Mouse (Mus musculus) embryo, embryonic 11.5 days (tissue): ENCODE measurements around the gene Hist2h2ab.
"Not testable (repeated sequence)": the region's sequence is repeated elsewhere in the genome, so short reads cannot be mapped to it uniquely, and the experiment has no call there.

ENCODE experiments used
- DNase-seq: peaks from one replicate; pipeline ENCODE4 v3.0.0-alpha.2; 2012; ENCODE audit warnings: low read depth, low spot score

The Hist2h2ab gene

DNA sequence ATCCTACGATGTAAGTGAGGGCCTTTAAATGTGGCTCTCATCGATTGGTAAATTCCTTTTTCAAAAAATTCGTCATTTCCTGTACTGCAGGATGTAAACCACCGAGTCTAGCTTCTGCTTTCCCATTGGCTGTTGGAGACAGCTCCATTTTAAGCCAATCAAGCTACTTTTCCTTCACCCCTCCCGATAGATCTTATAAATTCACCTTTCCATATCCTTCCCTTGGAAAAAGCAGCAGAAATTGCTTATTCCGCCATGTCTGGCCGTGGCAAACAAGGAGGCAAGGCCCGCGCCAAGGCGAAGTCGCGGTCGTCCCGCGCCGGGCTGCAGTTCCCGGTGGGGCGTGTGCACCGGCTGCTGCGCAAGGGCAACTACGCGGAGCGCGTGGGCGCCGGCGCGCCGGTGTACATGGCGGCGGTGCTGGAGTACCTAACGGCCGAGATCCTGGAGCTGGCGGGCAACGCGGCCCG lies at the start of gene Hist2h2ab, which contains the start of gene Bola1:
Gene Hist2h2ab, plus strand, starts transcription at position 205 of the 470 bp plus-strand sequence.
Gene Bola1, minus strand, starts transcription at position 49 of the 470 bp plus-strand sequence.
- DNase-seq: no peak

- no peak for DNase-seq
Observed at GRCm38 (mm10) chr3:96170276-96170675, 49.4 kb upstream of the Hist2h2ab start.

DNA sequence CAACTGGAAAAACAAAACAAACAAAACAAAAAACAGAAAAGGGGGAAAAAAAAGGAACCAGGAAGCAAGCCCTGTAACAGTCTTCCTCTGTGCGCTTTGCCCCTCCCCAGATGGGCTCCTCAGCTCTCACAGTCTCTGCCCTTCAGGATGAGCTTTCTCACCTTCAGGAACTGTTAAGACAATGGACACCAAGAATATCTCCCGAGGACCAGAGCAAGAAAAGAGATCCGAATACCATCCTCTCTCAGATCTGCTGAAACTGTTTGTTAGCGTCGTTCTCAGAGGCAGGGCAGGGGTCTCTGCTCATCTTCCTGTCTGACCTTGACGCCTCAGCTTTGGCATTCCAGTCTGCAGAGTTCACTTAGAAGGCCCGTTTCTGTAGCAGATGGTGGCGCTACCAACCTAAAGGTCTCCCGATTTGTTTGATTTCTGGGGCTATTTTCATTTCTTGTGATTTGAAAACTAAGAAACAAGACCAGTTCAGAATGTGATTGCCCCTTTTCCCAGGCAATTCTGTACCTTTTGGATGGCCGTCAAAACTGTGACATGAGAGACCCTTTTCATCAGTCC lies 48.6 kb upstream of the Hist2h2ab start:
- no peak for DNase-seq

DNA sequence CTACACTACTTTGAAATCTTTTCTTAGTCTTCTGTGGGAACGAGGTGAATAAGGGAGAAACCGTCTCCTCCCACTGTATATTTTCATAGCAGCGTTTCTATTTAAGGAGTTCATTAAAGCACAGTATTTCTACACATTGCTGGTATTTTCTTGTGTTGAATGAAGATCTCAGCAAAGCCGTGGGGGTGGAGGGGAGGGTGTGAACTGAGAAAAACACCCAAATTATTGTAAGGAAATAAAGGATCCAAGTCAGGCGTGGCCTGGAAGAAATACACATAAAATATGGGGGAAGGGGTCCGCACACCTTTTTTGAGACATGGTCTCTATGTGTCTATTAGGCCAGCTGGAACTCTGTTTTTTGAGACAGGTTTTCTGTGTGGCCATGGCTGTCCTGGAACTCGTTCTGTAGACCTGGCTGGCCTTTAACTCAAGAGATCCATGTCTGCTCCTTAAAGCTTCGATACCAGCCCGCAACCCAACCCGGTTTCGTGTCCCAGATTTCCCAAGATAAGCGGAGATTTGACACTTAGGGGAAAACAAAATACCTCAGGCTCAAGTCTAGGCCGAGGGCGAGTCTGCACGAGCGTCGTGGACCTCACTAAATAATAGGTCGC lies 48.0 kb upstream of the Hist2h2ab start:
- DNase-seq: no peak

DNA sequence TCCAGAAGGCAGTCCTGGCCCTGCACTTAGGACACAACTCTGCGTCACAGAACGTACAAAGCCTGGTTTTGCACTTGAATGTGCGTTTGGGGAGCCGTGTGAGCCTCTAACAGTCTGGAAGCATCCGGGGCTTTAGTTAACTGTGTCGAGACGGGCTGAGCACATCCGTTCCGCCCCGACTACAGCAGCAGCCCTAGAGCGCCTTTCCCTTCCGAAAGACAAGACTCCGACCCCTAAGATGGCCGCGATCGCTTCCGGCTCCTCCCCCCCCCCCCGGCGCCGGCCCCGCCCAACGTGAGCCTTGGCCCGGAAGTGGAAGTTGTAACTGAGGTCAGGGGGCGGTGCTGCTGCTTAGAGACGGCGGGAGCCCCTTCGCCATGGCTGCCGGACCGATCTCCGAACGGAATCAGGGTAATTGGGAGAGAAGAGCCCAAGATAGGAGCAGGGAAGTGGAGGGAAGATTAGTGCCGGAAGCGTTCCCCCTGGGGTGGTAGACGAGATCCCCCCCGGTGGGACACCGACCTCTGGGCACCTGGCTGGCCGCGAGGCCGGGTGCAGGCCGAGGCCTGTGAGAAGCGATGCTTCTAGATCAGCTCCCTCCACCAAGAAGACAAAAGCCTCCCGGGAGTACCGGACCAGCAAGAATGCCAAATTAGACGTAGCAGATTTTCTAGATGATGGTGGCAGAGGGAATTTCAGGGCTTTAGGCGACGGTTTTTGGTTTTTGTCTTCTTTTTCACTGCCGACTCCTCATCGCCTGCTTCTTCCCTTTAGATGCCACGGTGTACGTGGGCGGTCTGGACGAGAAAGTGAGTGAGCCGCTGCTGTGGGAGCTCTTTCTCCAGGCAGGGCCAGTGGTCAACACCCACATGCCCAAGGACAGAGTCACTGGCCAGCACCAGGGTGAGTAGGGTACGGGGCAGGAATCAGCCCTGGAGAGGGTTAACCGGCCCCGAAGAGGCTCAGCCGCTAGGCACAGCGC lies 47.2 kb upstream of the Hist2h2ab start, which contains the start of gene Sf3b4:
Gene Sf3b4, plus strand, starts transcription at position 136 of the 982 bp plus-strand sequence.
- peak; percentile 80 for DNase-seq

DNA sequence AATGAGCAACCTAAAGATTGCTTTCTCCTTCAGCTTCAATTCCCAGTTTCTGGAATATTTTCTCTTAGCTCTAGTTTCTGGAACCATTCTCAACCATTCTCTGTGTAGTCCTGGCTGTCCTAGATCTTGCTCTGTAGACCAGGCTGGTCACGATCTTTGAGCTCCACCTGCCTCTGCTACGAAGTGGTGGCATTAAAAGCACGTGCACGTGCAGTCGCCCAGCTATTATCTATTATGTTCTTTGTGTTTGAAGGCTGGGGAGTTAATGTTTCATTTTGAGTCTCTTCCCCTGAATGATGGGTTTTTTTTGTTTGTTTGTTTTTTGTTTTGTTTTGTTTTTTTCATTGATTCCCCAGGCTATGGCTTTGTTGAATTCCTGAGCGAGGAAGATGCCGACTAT lies 46.5 kb upstream of the Hist2h2ab start:
- no peak for DNase-seq

DNA sequence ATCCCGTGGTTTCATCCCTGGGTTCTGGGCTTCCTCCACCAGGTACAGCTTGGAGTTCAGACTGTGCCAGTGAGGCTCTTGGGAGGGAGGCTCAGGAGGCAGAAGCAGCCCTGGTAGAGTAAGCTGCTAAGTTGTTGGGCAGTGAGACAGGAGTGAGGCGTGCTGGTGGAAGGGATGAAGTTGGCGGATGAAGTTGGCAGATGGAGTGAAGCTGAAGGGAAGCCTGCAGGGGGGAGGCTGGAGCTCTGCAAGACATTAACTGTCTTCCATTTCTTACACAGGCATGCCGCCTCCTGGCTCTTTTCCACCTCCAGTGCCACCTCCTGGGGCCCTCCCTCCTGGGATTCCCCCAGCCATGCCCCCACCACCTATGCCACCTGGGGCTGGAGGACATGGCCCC lies 45.6 kb upstream of the Hist2h2ab start:
- DNase-seq: not testable (repeated sequence)

DNA sequence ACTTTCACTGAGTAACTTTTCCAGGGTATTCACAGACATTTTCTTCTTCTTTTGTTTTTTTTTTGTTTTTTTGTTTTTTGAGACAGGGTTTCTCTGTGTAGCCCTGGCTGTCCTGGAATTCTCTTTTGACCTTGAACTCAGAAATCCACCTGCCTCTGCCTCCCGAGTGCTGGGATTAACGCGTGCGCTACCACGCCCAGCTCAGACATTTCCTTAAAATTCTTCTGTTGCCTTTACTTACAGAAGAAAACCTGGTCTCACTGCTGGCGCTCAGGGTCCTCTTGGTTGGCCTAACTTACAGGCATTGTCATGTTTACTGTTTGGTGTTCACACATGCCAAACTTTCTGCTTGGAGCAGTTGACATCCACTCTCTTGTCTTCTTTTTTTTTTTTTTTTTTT lies 44.4 kb upstream of the Hist2h2ab start:
- DNase-seq: no peak

GRCm38 (mm10) chr3:96178427-96178826 lies 41.2 kb upstream of the Hist2h2ab start:
- DNase-seq: no peak

DNA sequence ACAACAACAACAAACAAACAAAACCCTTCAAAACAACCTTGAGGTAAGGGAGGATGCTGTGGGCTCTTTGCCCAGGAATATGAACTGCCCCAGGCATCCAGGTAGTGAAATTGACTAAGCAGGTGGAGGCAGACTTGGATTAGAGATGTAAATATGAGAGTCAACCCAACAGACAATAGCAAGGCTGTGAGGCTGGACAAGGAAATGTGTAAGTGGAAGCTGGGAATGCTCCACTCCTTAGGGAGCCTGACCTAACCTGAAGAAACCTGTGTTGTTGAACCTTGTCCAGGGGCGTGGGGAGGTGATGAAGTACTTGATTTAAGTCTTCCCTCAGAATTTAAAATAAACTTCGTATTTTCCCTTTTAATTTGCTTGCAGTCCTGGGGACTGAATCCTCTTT lies 40.8 kb upstream of the Hist2h2ab start:
- no peak for DNase-seq

- no peak for DNase-seq
Observed at GRCm38 (mm10) chr3:96179531-96179930, 40.1 kb upstream of the Hist2h2ab start.

- no peak for DNase-seq
Observed at GRCm38 (mm10) chr3:96180727-96181477, 38.8 kb upstream of the Hist2h2ab start, which contains the start of gene Sv2a. Gene Sv2a, plus strand, starts transcription at chr3:96181151.

DNA sequence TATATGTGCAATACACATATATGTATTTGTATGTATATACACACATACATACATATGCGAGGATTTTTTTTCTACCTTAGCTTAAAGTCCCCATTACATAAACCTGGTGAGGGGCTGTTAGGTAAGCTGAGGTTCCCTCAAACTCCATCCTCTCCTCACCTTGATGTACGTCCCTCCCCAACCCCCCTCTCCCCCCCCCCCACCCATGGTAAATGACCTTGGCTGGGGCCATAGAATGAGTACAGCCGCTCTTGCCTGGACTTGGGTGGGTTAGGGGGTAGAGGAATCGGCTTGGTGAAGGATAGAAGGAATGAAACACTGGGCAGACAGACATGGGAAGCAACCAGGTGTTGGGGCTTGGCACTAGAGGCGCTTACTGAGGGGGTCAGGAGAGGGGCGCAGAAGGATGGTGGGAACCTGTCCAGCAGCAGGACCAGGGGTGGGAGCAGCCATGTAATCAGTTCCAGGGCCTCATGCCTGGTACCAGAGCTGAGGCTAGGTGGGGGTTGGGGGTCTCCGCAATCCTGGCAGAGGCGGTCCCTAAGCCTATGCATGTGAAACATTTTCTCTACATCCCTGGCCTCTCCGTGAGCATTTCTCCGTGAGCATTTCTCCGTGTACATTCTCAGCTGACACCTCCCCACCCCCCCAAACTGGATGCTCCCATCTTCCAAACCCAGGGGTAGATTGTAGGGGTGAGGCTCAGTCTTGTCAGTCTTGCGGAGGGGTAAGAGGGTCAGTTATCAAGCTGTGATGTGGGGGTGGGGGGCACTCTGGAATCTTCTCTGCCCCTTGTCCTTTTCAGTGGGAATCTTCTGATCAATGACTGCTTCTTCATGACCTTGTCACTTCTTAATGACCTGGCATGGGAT lies 37.9 kb upstream of the Hist2h2ab start:
- DNase-seq: no peak

DNA sequence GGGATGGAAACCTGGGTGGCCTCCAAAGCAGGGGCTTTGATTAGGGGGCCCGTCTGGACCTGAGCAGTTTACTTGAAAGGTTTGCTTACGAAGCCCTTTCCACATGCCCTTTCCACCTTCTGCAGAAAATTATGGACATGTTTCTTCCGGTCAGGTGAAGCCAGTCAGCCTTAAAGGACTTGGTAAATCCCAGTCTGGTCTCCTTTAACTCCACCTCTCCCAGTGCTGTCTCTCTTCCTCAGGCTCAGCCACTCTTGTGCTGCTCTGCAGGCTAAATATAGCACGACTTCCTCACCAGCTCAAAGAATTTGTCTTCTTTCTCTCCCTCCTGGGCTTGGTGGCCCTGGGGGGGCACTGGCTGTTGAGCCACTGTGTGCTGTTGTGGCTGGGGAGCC lies 37.3 kb upstream of the Hist2h2ab start:
- DNase-seq: no peak

GRCm38 (mm10) chr3:96192977-96193376 lies 26.7 kb upstream of the Hist2h2ab start:
- no peak for DNase-seq

DNA sequence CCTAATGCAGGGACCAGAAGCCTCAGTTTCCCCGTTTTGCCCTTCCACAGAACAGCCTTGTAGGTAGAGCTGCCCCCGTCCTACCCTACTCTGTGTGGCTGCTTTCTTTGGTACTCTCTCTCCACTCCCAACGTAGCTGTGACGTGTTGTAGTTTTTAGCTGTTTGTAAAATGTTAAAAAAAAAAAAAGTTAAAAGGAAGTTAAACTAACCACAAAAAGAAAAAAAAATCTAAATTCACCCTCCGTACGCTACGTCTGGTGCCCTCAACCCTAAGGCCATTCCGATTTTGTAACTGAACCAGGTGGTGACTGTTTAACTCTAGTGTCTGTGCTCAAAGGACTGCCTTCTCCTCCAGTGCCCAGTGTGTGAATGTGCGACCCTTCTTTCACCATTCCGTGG lies 24.7 kb upstream of the Hist2h2ab start:
- DNase-seq: no peak

DNA sequence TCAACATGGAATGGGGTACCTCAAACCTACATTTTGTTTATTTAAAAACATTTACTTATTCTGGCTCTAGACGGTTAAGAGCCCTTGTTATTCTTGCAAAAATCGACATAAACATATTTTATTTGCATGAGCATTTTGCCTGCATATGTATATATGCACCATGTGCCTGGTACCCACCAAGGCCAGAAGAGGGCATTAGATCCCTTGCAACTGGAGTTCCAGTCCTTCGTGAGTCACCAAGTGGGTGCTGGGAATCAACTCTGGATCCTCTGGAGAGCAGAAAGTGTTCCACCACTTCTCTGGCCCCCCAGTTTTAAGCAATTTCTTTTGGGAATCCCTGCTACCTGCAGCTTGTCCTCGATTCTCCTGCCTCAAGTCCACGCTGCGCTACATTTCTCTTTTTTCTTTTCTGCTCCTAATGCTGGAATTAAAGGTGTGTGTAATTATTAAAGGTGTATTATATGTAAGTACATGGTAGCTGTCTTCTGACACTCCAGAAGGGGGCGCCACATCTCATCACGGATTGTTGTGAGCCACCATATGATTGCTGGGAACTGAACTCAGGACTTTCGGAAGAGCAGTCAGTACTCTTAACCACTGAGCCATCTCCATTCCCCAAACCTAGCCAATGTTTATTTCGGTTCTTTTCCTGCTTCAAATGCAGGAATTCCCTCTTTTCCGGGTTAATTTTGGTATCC lies 23.9 kb upstream of the Hist2h2ab start:
- no peak for DNase-seq

DNA sequence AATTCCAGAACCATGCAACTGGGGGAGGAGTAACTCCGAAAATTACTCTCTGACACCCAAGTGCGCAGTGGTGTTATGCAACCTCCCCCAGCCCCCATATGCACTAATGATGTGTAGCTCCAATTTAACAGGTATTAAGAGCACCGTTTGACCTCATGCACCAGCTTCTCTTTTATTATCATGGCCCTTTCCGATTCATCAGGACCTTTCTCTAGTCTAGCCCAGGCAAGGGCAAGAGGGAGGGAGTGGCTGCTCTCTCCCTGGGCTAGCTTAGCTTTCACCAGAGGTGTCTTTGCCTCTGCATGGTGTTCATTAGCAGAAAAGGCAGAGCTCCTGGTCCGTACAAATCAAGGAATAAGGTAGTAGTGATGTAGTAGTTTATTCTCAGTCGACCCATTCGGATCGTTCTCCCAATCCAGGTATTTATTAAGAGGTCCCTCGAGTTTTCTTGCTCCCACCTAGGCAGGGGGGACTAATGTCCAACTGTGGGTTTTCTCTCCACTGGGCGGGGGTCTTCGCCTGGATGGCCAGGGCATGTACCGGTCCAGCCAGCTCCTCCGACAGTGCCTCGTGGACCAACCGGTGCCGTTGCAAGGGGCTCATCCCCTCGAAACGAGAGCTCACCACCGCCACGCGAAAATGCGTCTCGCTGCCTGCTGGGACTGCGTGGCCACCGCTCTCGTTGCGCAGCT lies 23.1 kb upstream of the Hist2h2ab start:
- DNase-seq: no peak

- peak; percentile 85 for DNase-seq
Observed at GRCm38 (mm10) chr3:96197129-96197749, 22.4 kb upstream of the Hist2h2ab start.
